In genomic region chr5:18023347-18023746, GRCm38 (mm10) we compare ENCODE assay signal across 11 mouse cellular contexts.
A peak's percentile ranks its signal among the peaks of the same experiment; 100 is the strongest.
DNase-seq lines count a peak whose midpoint lies in the region; ATAC-seq and TF ChIP-seq lines count a peak whose summit lies in the region.
"Had no signal": no experiment of that assay in that cellular context is flagged by ENCODE, and none has a peak within 500 bp of the region (broad histone marks: within the 10 kb centered on the region; RNA-seq: fewer than 3 reads in every experiment).

No protein-coding gene starts in this region.

- DNase-seq in heart, postnatal 0 days (ENCODE audit: low spot score), result no peak
- DNase-seq in heart, adult 11 months, result no peak
- peak; percentile 67 for DNase-seq in lung, embryonic 14.5 days
- DNase-seq in lung, postnatal 25 days (ENCODE audit: low spot score), result no peak
- peak; percentile 61 for DNase-seq in brain, adult 2 months (ENCODE audit: low read depth, low spot score)
- peak; percentile 41 to 56 for DNase-seq in right cerebral cortex, adult 2 months (ENCODE audit: low spot score in 2 of 2)
- DNase-seq in gastrocnemius, postnatal 14 days, result no peak
- DNase-seq in natural killer cell, adult 2 months (ENCODE audit: low spot score in 2 of 2), result no peak

- intact Hi-C loops in gastrocnemius, postnatal 14 days (cut with DNase I; ENCODE audit: low total_unique reads), result no loop called here

- no peak for ATAC-seq in heart, postnatal 0 days (ENCODE audit: insufficient read depth, low read depth)
- ATAC-seq in lung, embryonic 14.5 days (ENCODE audit: insufficient read depth), result no peak
- ATAC-seq: intestine, embryonic 16.5 days had no signal

- no peaks in the 10 kb centered on the region for H3K9me3 ChIP-seq in heart, postnatal 0 days (replicated peaks; ENCODE audit: control insufficient read depth, low read length)
- H3K9me3 ChIP-seq in lung, embryonic 14.5 days (ENCODE audit: low read depth, low read length), result no peaks in the 10 kb centered on the region

- no peak overlapping the region for H3K9ac ChIP-seq in heart, postnatal 0 days (replicated peaks; ENCODE audit: low read depth, low read length)
- no peak overlapping the region for H3K9ac ChIP-seq in lung, embryonic 14.5 days

- H3K4me1 ChIP-seq in heart, postnatal 0 days (ENCODE audit: control insufficient read depth, insufficient read depth), result no peaks in the 10 kb centered on the region
- H3K4me1 ChIP-seq in lung, embryonic 14.5 days (ENCODE audit: insufficient read depth), result no peaks in the 10 kb centered on the region

- no peaks in the 10 kb centered on the region for H3K27me3 ChIP-seq in heart, postnatal 0 days (ENCODE audit: control insufficient read depth, insufficient read depth, low read length)
- H3K27me3 ChIP-seq in lung, embryonic 14.5 days (ENCODE audit: insufficient read depth, low read length), result no peaks in the 10 kb centered on the region

- no peak overlapping the region for H3K4me2 ChIP-seq in heart, postnatal 0 days (ENCODE audit: low read depth, low read length)
- no peak overlapping the region for H3K4me2 ChIP-seq in lung, embryonic 14.5 days
- H3K4me2 ChIP-seq: heart, embryonic 11.5 days; liver, embryonic 11.5 days had no signal

- H3K36me3 ChIP-seq in heart, postnatal 0 days (replicated peaks; ENCODE audit: control insufficient read depth, insufficient read depth, low read length), result no peaks in the 10 kb centered on the region
- H3K36me3 ChIP-seq in lung, embryonic 14.5 days (ENCODE audit: insufficient read depth), result no peaks in the 10 kb centered on the region

- TF ChIP-seq EP300 in heart, postnatal 0 days (IDR thresholded peaks at IDR 0.05; ENCODE audit: low read depth), result no peak

- no peak overlapping the region for H3K27ac ChIP-seq in heart, postnatal 0 days (ENCODE audit: low read depth)
- H3K27ac ChIP-seq in lung, embryonic 14.5 days (ENCODE audit: low read depth), result no peak overlapping the region

- H3K4me3 ChIP-seq in heart, postnatal 0 days (ENCODE audit: low read depth, low read length), result no peak overlapping the region
- no peak overlapping the region for H3K4me3 ChIP-seq in lung, embryonic 14.5 days (ENCODE audit: low read depth, low read length)

- TF ChIP-seq CTCF in heart, postnatal 0 days (IDR thresholded peaks at IDR 0.05; ENCODE audit: low read depth), result peak; percentile 29
- TF ChIP-seq CTCF in lung, embryonic 14.5 days (IDR thresholded peaks at IDR 0.05; ENCODE audit: low read depth), result peak; percentile 37; the same call in 1 of the 2 replicates

Comparison
In these comparisons a context has a peak if more than half of its experiments do, and no peak if none do; other contexts are left out.
1. DNase-seq: peak in lung, embryonic 14.5 days (single experiment), brain, adult 2 months (single experiment) and right cerebral cortex, adult 2 months (2 of 2); none in heart, postnatal 0 days (single experiment), heart, adult 11 months (single experiment), lung, postnatal 25 days (single experiment), gastrocnemius, postnatal 14 days (single experiment) and natural killer cell, adult 2 months (0 of 2).